Mouse (Mus musculus): ENCODE results near the gene Dbp. TPM values are rescaled to one million over a fixed set of nuclear protein-coding genes. Genes with fewer than 3 reads are reported as not detected.

Gene Dbp
- total and polyA plus RNA-seq, 3 experiments = 22.5 to 24.4 TPM; not detected in 1

GRCm38 (mm10) chr7:45717918-45718297 is 13.0 kb downstream of the Dbp start, which contains the start of gene Sphk2 (continued):
- TF ChIP-seq MAX (IDR thresholded peaks at IDR 0.05; ENCODE audit: low read length) (peak; percentile 92), TBP (IDR thresholded peaks at IDR 0.05; ENCODE audit: low read depth, low read length) (peak; percentile 96), ZNF384 (IDR thresholded peaks at IDR 0.05; ENCODE audit: low read depth, low read length) (no peak), SIN3A (IDR thresholded peaks at IDR 0.05; ENCODE audit: low read length) (peak; percentile 98), ETS1 (IDR thresholded peaks at IDR 0.05; ENCODE audit: low read depth, low read length) (peak; percentile 83)

- DNase-seq (ENCODE audit: low read depth, low spot score) = no peak
- H3K9ac ChIP-seq (ENCODE audit: control insufficient read depth, low read depth, low read length, poor library complexity, severe bottlenecking) = peak overlapping the region; percentile 87
Measured at GRCm38 (mm10) chr7:45718331-45718730, 13.4 kb downstream of the Dbp start.

GRCm38 (mm10) chr7:45719180-45719579 is 14.3 kb downstream of the Dbp start:
- Histone ChIP-seq H3K9ac (ENCODE audit: control insufficient read depth, low read depth, low read length, poor library complexity, severe bottlenecking) (peak overlapping the region; percentile 87), H3K4me1 (ENCODE audit: control insufficient read depth in 1 of 2, insufficient read depth in 2 of 2, low read length in 2 of 2) (peaks cover 0 to 5% of the 10 kb centered on the region in 2 experiments; a peak in 1 of 4 replicates), H3K79me2 (ENCODE audit: control insufficient read depth, insufficient read depth, low read length, poor library complexity) (peaks cover 48% of the 10 kb centered on the region), H3K27me3 (ENCODE audit: control insufficient read depth in 1 of 2, insufficient read depth in 2 of 2, low read length in 2 of 2) (no peaks in the 10 kb centered on the region), H3K9me3 (replicated peaks; ENCODE audit: insufficient read depth, low read length) (no peaks in the 10 kb centered on the region), H3K27ac (ENCODE audit: control insufficient read depth, low read depth, low read length) (peak overlapping the region; percentile 59), H3K4me3 (ENCODE audit: control insufficient read depth in 1 of 2, insufficient read depth in 1 of 2, low read depth in 2 of 2, low read length in 2 of 2) (peak overlapping the region; percentile 69 to 73), H3K36me3 (ENCODE audit: control insufficient read depth in 1 of 2, insufficient read depth in 2 of 2, low read length in 2 of 2) (peaks cover 2% of the 10 kb centered on the region in 2 experiments; a peak in 3 of 4 replicates)
- DNase-seq (ENCODE audit: low read depth, low spot score) = peak; percentile 35
- no peak for TF ChIP-seq USF1 (IDR thresholded peaks at IDR 0.05; ENCODE audit: low read depth, low read length)
- TF ChIP-seq POLR2A (IDR thresholded peaks at IDR 0.05; ENCODE audit: control insufficient read depth in 1 of 2, insufficient read depth in 1 of 2, low read depth in 1 of 2, low read length in 2 of 2, poor library complexity in 1 of 2) = 0 out of 4 replicates have a peak, but pooled peaks of 1 of the 2 experiments have one; percentile 6

More at GRCm38 (mm10) chr7:45718331-45718730, 13.4 kb downstream of the Dbp start:
- peak in 1 of 2 experiments; percentile 4; a peak in 1 of 4 replicates for TF ChIP-seq POLR2A (IDR thresholded peaks at IDR 0.05; ENCODE audit: control insufficient read depth in 1 of 2, insufficient read depth in 1 of 2, low read depth in 1 of 2, low read length in 2 of 2, poor library complexity in 1 of 2)
- no peak for TF ChIP-seq MAFK (IDR thresholded peaks at IDR 0.05; ENCODE audit: borderline replicate concordance, low read depth, low read length)
- TF ChIP-seq JUND (IDR thresholded peaks at IDR 0.05; ENCODE audit: low read depth, low read length) = no peak
- TF ChIP-seq BHLHE40 (IDR thresholded peaks at IDR 0.05; ENCODE audit: borderline replicate concordance, low read depth, low read length) = no peak
- TF ChIP-seq UBTF (IDR thresholded peaks at IDR 0.05; ENCODE audit: borderline replicate concordance, insufficient read depth, low read depth, low read length) = no peak
- TF ChIP-seq SMC3 (IDR thresholded peaks at IDR 0.05; ENCODE audit: low read depth, low read length) = no peak
- TF ChIP-seq USF2 (IDR thresholded peaks at IDR 0.05; ENCODE audit: borderline replicate concordance in 1 of 2, insufficient read depth in 1 of 2, low read depth in 1 of 2, low read length in 2 of 2) = no peak
- no peak for TF ChIP-seq MAX (IDR thresholded peaks at IDR 0.05; ENCODE audit: low read length)
- Histone ChIP-seq H3K9me3 (replicated peaks; ENCODE audit: insufficient read depth, low read length) (no peaks in the 10 kb centered on the region), H3K27ac (ENCODE audit: control insufficient read depth, low read depth, low read length) (peak overlapping the region; percentile 59), H3K4me3 (ENCODE audit: control insufficient read depth in 1 of 2, insufficient read depth in 1 of 2, low read depth in 2 of 2, low read length in 2 of 2) (peak overlapping the region; percentile 69 to 73), H3K36me3 (ENCODE audit: control insufficient read depth in 1 of 2, insufficient read depth in 2 of 2, low read length in 2 of 2) (peaks cover 2% of the 10 kb centered on the region in 2 experiments; a peak in 3 of 4 replicates), H3K27me3 (ENCODE audit: control insufficient read depth in 1 of 2, insufficient read depth in 2 of 2, low read length in 2 of 2) (no peaks in the 10 kb centered on the region), H3K4me1 (ENCODE audit: control insufficient read depth in 1 of 2, insufficient read depth in 2 of 2, low read length in 2 of 2) (peaks cover 0 to 5% of the 10 kb centered on the region in 2 experiments; a peak in 1 of 4 replicates), H3K79me2 (ENCODE audit: control insufficient read depth, insufficient read depth, low read length, poor library complexity) (peaks cover 48% of the 10 kb centered on the region)
